Mouse (Mus musculus): ENCODE data around the gene Mest. TPM values are rescaled to one million over a fixed set of nuclear protein-coding genes. Genes with fewer than 3 reads are reported as not detected.

Gene Mest
- polyA plus RNA-seq, 1 experiment = 8.4 TPM

- Histone ChIP-seq H3K36me3 (ENCODE audit: control insufficient read depth, insufficient read depth, low read length) (no peaks in the 10 kb centered on the region), H3K4me1 (ENCODE audit: control insufficient read depth, insufficient read depth, low read length) (no peaks in the 10 kb centered on the region), H3K4me3 (ENCODE audit: insufficient read depth, low read depth, low read length) (no peak overlapping the region), H3K27me3 (replicated peaks; ENCODE audit: control insufficient read depth, insufficient read depth, low read length) (no peaks in the 10 kb centered on the region; the same call in 1 of the 2 replicates), H3K27ac (ENCODE audit: insufficient read depth, low read depth, low read length) (no peak overlapping the region)
- TF ChIP-seq CTCF (conservative IDR thresholded peaks at IDR 0.05; ENCODE audit: insufficient read depth, insufficient read length, low read depth, low read length) = no peak
- TF ChIP-seq POLR2A (IDR thresholded peaks at IDR 0.05; ENCODE audit: low read depth, low read length) = no peak
- WGBS = 67% methylated on average over 5 of the region's 5 CpGs
- DNase-seq = no peak
These were observed 8.4 kb upstream of the Mest start for GRCm38 (mm10) chr6:30714891-30715471.

GRCm38 (mm10) chr6:30716796-30717195 is 6.6 kb upstream of the Mest start:
- Histone ChIP-seq H3K36me3 (ENCODE audit: control insufficient read depth, insufficient read depth, low read length) (no peaks in the 10 kb centered on the region), H3K27ac (ENCODE audit: insufficient read depth, low read depth, low read length) (no peak overlapping the region), H3K27me3 (replicated peaks; ENCODE audit: control insufficient read depth, insufficient read depth, low read length) (no peaks in the 10 kb centered on the region; the same call in 1 of the 2 replicates), H3K4me1 (ENCODE audit: control insufficient read depth, insufficient read depth, low read length) (no peaks in the 10 kb centered on the region), H3K4me3 (ENCODE audit: insufficient read depth, low read depth, low read length) (no peak overlapping the region)
- 95% methylated on average over 7 of the region's 7 CpGs for WGBS
- no peak for DNase-seq
- TF ChIP-seq POLR2A (IDR thresholded peaks at IDR 0.05; ENCODE audit: low read depth, low read length) = no peak
- TF ChIP-seq CTCF (conservative IDR thresholded peaks at IDR 0.05; ENCODE audit: insufficient read depth, insufficient read length, low read depth, low read length) = no peak

- Histone ChIP-seq H3K4me1 (ENCODE audit: control insufficient read depth, insufficient read depth, low read length) (no peaks in the 10 kb centered on the region), H3K4me3 (ENCODE audit: insufficient read depth, low read depth, low read length) (no peak overlapping the region), H3K36me3 (ENCODE audit: control insufficient read depth, insufficient read depth, low read length) (no peaks in the 10 kb centered on the region), H3K27me3 (replicated peaks; ENCODE audit: control insufficient read depth, insufficient read depth, low read length) (no peaks in the 10 kb centered on the region), H3K27ac (ENCODE audit: insufficient read depth, low read depth, low read length) (no peak overlapping the region)
- TF ChIP-seq POLR2A (IDR thresholded peaks at IDR 0.05; ENCODE audit: low read depth, low read length) (no peak), CTCF (conservative IDR thresholded peaks at IDR 0.05; ENCODE audit: insufficient read depth, insufficient read length, low read depth, low read length) (no peak)
- 89% methylated on average over 4 of the region's 4 CpGs for WGBS
- no peak for DNase-seq
These were observed 772 bp upstream of the Mest start for GRCm38 (mm10) chr6:30722385-30723164.

- Histone ChIP-seq H3K36me3 (ENCODE audit: control insufficient read depth, insufficient read depth, low read length) (no peaks in the 10 kb centered on the region), H3K27me3 (replicated peaks; ENCODE audit: control insufficient read depth, insufficient read depth, low read length) (no peaks in the 10 kb centered on the region), H3K4me1 (ENCODE audit: control insufficient read depth, insufficient read depth, low read length) (no peaks in the 10 kb centered on the region), H3K4me3 (ENCODE audit: insufficient read depth, low read depth, low read length) (no peak overlapping the region), H3K27ac (ENCODE audit: insufficient read depth, low read depth, low read length) (no peak overlapping the region)
- DNase-seq = peak; percentile 21
- no peak for TF ChIP-seq CTCF (conservative IDR thresholded peaks at IDR 0.05; ENCODE audit: insufficient read depth, insufficient read length, low read depth, low read length)
- no peak for TF ChIP-seq POLR2A (IDR thresholded peaks at IDR 0.05; ENCODE audit: low read depth, low read length)
- WGBS = 21% methylated on average over 12 of the region's 12 CpGs
These were observed 7.1 kb downstream of the Mest start for GRCm38 (mm10) chr6:30730301-30730971.

GRCm38 (mm10) chr6:30732571-30733130 is 9.3 kb downstream of the Mest start:
- Histone ChIP-seq H3K27me3 (replicated peaks; ENCODE audit: control insufficient read depth, insufficient read depth, low read length) (no peaks in the 10 kb centered on the region), H3K36me3 (ENCODE audit: control insufficient read depth, insufficient read depth, low read length) (no peaks in the 10 kb centered on the region), H3K4me3 (ENCODE audit: insufficient read depth, low read depth, low read length) (no peak overlapping the region), H3K4me1 (ENCODE audit: control insufficient read depth, insufficient read depth, low read length) (no peaks in the 10 kb centered on the region), H3K27ac (ENCODE audit: insufficient read depth, low read depth, low read length) (no peak overlapping the region)
- 67% methylated on average over 18 of the region's 18 CpGs for WGBS
- no peak for DNase-seq
- TF ChIP-seq POLR2A (IDR thresholded peaks at IDR 0.05; ENCODE audit: low read depth, low read length) = no peak
- TF ChIP-seq CTCF (conservative IDR thresholded peaks at IDR 0.05; ENCODE audit: insufficient read depth, insufficient read length, low read depth, low read length) = no peak

- DNase-seq = no peak
- H3K4me1 ChIP-seq (ENCODE audit: control insufficient read depth, insufficient read depth, low read length) = no peaks in the 10 kb centered on the region
- no peak overlapping the region for H3K27ac ChIP-seq (ENCODE audit: insufficient read depth, low read depth, low read length)
- TF ChIP-seq POLR2A (IDR thresholded peaks at IDR 0.05; ENCODE audit: low read depth, low read length) (no peak), CTCF (conservative IDR thresholded peaks at IDR 0.05; ENCODE audit: insufficient read depth, insufficient read length, low read depth, low read length) (no peak)
- H3K27me3 ChIP-seq (replicated peaks; ENCODE audit: control insufficient read depth, insufficient read depth, low read length) = no peaks in the 10 kb centered on the region
- WGBS = 82% methylated on average over 6 of the region's 6 CpGs
- no peaks in the 10 kb centered on the region for H3K36me3 ChIP-seq (ENCODE audit: control insufficient read depth, insufficient read depth, low read length)
- H3K4me3 ChIP-seq (ENCODE audit: insufficient read depth, low read depth, low read length) = no peak overlapping the region
These were observed 11.1 kb downstream of the Mest start for GRCm38 (mm10) chr6:30734465-30734864.

All from kidney, adult 2 months (tissue).